Mouse (Mus musculus) CD4-positive, CD25-positive, alpha-beta regulatory T cell, adult 4 months (primary cell): ENCODE results near the gene Ablim1. TPM values are rescaled to one million over a fixed set of nuclear protein-coding genes. Genes with fewer than 3 reads are reported as not detected.

Experiments
- ATAC-seq: one replicate; pipeline ENCODE4 v1.8.0; 2017
- polyA plus RNA-seq, 2 experiments: library from polyadenylated mRNA; unstranded; fragments of 100-300 nt; shearing (Covaris generic); gene quantifications; one replicate each; pipeline ENCODE4 v1.2.1; 2017

The Ablim1 gene
- polyA plus RNA-seq, 2 experiments from 2014 or later, result 290 to 362 TPM

GRCm38 (mm10) chr19:57340900-57341742 lies 26.4 kb upstream of the Ablim1 start:
- ATAC-seq, result no peak

- no peak for ATAC-seq
Observed at GRCm38 (mm10) chr19:57339281-57339864, 24.7 kb upstream of the Ablim1 start.

GRCm38 (mm10) chr19:57335135-57335534 lies 20.4 kb upstream of the Ablim1 start:
- ATAC-seq, result no peak

DNA sequence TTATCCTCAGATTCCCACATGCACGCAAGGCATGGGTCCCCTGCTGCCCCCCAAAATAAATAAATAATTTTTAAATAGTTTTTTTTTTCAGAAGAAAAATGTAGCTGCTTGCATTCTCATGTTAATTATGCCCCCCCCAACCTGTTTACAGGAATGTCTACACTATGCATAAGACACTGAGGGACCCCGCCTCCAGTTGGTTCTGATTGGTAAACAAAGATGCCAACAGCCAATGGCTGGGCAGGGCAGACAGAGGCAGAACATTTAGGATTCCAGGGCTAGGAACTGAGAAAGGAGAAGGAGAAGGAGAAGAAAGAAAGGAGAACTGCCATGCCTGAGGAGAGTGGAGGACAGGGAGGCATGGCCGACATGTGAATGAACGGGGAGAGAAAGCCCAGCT lies 18.6 kb upstream of the Ablim1 start:
- no peak for ATAC-seq

DNA sequence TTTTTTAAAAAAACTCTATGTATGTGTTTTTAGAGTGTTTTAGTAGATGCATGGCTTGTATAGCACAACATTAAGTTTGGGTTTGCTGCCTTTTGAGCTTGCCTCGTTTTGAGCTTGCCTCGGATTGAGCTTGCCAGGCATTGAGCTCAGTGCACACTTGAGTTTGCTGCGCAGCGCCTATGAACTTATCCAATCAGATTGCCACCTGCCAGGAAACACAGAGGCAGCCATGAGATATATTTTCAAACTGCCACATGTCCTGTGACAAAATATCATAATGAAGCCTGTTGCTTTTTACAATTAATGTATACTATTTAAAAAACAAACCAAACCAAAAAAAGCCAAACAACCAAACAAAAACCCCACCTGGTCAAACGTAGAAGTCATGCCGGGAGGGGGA lies 16.5 kb upstream of the Ablim1 start:
- no peak for ATAC-seq

- no peak for ATAC-seq
Observed at GRCm38 (mm10) chr19:57330309-57330708, 15.6 kb upstream of the Ablim1 start.

DNA sequence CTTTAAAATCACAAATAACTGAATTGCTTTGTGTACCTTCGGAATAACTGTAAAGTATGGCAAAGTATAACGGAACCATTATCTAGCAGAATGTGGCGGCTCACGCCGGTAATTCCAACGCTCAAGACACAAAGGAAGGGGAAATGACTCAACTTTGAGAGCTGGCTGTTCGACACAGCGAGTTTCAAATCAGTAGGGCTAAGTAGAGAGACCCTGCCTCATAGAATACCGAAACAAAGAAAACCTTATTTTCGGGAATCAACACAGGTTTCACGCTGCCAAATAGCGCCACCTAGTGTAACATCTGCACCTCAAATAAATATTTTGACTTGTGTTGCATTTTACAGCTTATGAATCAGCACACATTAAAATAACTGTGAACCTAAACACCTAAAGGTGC lies 14.1 kb upstream of the Ablim1 start:
- ATAC-seq, result peak; percentile 58

DNA sequence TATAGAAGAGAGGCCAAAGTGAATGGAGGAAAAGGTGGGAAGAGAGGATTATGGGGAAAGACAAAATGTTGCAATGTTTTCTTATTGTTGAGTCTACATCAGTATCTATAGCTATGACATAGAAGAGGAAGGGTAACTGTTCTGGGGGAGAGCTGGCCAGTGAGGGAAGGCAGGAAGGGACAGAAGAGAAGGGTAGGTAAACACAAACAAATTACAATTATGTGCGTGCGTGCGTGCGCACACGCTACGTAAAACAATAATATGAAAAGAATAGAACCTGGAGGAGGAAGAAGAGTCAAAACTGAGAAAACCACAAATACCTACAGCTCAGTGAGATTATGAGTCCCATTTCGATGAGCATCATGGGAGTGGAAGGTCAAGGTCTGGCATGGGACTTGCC lies 13.6 kb upstream of the Ablim1 start:
- no peak for ATAC-seq

DNA sequence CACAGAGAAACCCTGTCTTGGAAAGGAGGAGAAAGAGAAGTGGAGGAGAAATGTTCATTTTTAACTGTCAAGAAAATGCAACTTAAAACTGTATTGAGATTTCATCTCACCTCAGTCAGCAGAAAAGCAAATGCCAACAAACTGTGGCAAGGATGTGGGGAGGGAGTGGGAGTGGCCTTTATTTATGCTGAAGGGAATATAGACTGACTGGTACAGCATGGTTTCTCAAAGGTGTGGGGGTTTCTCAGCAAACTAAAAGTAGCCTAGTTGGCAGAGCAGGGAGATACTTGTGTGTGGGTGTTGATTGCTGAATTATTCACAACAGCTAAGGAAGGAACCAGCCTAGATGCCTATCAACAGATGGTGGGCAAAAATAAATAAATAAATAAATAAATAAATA lies 13.0 kb upstream of the Ablim1 start:
- peak; percentile 39 for ATAC-seq

DNA sequence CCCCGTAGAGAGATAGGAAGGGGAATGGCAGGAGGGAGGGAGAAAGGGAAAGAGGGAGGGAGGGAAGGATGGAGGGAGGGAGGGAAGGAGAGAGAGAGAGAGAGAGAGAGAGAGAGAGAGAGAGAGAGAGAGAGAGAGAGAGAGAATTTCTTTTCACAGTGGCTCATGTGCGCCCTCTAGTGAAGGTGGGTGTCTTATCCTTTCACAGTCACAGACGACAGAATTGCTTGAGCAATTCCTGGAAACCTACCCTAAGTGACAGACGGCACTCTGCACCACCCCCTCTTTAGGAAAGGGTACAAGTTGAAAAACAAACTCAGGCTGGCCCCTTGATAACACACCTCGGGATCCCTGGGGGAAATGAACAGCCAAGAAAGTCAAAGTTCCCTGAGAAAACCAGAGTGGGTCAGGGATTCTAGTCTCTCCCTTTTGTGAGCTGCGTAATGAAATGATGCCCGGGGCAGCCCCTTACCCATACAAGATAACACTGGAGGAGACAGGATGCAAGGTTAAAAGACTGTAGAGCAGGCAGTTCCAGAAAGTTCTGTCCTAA lies 11.1 kb upstream of the Ablim1 start:
- no peak for ATAC-seq

- no peak for ATAC-seq
Observed at GRCm38 (mm10) chr19:57323087-57323486, 8.4 kb upstream of the Ablim1 start.

DNA sequence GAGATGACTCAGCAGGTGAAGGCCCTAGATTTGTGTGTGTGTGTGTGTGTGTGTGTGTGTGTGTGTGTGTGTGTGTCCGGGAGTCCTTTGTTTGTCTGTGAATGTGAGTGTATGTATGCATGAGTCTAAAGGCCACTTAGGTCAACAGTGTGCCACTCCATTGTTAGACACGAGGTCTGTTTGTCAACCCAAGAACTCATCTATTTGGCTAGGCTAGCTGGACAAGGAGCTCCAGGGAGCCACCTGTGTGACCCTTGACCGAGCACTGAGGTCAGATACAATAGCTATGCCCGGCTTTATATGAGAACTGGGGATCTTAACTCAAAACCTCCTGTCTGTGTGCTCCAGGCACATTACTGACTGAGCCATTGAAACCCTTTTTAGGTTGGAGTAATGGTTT lies 7.8 kb upstream of the Ablim1 start:
- no peak for ATAC-seq

DNA sequence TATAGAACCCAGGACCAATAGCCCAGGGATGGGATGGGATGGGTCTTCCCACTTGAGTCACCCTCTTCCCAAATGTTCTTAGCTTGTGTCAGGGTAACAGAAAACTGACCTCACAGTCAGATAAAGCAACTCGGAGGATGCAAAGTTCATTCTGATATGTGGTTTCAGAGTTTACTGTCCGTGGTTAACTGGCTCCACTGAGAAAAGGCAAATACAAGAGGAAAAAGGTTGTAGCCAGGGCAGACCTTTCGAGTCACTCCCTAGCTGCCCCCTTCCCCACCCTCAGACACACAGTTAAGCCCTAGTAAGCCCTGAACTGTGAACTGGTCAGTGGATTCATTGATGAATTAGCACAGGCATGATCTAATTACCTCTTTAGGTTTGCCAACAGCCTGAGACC lies 7.1 kb upstream of the Ablim1 start:
- ATAC-seq, result no peak

- ATAC-seq, result no peak
Observed at GRCm38 (mm10) chr19:57320656-57321382, 6.1 kb upstream of the Ablim1 start.

DNA sequence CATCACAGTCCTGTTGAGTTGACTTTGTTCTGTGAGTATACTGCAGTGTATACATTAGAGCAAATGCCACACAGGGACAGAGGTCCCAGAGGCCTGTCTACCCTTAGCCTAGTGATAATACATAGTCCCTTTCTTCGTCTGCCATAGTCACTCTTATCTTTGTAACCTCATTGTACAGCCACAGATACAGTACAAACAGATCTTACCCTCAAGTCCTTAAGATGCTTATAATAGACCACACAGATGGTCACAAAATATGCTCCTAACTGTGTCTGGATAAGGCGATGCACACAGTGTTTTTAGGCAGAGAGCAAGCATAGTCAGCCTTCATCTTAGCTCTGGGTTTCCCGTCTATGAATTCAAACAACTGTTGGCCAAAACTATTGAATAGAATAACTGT lies 1.9 kb upstream of the Ablim1 start:
- no peak for ATAC-seq

- no peak for ATAC-seq
Observed at GRCm38 (mm10) chr19:57315013-57315565, 370 bp upstream of the Ablim1 start.

DNA sequence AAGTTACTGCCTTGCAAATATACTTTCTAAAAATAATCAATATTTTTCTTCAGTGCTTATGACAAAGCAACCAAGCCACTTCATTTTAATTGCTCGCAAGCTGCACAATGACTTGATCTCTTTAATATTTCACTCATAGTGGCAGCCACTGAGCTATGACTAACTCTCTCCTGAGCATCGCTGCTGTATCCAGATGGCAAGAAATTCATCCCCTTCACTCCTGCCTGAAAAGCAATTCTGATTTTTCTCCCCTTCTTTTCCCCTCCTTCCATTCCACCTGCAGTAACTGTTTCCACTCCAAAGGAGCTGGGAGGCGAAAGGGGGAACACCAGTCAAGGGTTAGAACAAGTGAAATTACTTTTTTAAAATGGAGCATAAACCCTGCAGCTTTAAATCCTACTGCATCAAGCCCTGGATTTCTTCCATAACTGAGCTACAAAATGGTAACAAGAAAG lies 801 bp downstream of the Ablim1 start:
- no peak for ATAC-seq

- ATAC-seq, result no peak
Observed at GRCm38 (mm10) chr19:57313226-57313625, 1.5 kb downstream of the Ablim1 start.

GRCm38 (mm10) chr19:57309980-57310379 lies 4.7 kb downstream of the Ablim1 start:
- ATAC-seq, result no peak

DNA sequence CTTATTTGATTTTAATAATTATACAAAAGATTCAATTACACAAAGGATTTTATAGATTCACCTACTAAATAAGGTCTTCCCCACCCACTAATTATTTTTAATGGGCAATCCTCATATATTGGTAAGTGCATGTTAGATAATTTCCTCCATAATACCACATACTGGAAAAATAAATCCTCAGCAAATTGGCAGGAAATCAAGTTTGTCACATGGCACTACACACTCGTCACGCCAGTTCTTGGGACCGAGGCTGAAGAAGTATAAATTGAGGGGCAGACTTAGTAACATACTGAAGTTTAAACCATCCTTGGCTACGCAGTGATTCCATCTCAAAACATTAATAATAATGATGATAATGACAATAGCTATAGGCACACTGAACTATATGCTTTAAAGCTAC lies 8.1 kb downstream of the Ablim1 start:
- ATAC-seq, result no peak

DNA sequence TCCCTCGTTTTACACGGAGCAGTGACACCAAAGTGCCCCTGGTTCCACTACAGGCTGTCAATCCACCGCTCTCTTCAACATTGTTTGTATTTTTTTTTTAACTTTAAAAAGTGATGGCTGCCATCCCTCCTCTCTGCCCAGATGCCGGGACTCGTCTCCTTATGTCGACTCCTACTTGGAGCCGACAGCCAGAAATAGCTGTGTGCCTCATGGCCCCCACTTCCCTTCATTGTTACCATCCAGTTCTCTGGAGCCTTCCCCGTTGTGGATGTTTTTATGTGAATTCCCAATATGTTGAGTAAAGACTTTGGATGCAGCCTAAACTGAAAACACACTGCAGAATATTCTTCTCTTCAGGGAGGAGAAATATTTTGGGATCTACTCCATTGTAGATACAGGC lies 8.7 kb downstream of the Ablim1 start:
- no peak for ATAC-seq

DNA sequence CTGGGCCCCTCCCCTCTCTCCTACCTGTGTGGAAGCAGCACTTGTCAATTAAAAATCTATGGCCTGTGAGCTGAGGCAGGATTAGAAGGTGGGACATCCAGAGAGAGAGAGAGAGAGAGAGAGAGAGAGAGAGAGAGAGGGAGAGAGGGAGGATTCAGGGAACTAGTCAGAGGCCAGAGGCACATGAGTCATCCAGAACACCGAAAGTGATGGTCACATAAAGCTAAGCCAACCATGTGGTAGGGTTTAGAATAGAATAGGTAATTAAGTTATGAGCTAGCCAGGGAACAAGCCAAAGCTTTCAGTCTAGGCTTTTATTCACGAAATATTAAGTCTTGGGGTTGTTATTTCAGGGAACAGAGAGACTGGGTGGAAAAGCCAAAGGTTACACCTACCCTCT lies 10.1 kb downstream of the Ablim1 start:
- no peak for ATAC-seq

- no peak for ATAC-seq
Observed at GRCm38 (mm10) chr19:57301961-57302395, 12.7 kb downstream of the Ablim1 start.
